Mouse (Mus musculus) lung, postnatal 0 days (tissue): ENCODE measurements at regions not wholly inside any gene's neighbourhood (a gene's known extent, or its start where the extent isn't known, plus 50 kb on each side); places are given as distances from the start of the nearest gene placed in this dataset.
A peak's percentile ranks its signal among the peaks of the same experiment; 100 is the strongest.

Experiments used
- ATAC-seq: fragments of 200-750 bp; cut with Nextera tagmentation; 2 replicates; pipeline ENCODE4 v1.8.0; 2017; ENCODE audit warnings: moderate library complexity
- DNase-seq: peaks from one replicate; pipeline ENCODE4 v3.0.0-alpha.2; 2016; ENCODE audit warnings: low spot score
- H3K27ac ChIP-seq: fragments of 300-500 bp; sonication (generic); 2 replicates; pipeline ENCODE4 v1.5.1; 2014; ENCODE audit warnings: antibody characterized with exemption, mild to moderate bottlenecking, low read length, mixed read lengths
- H3K27me3 ChIP-seq: fragments of 300-500 bp; sonication (generic); replicated peaks from 2 replicates; pipeline ENCODE4 v1.6.1; 2014; ENCODE audit warnings: low read length, mixed read lengths; ENCODE audit not compliant: insufficient read depth
- H3K36me3 ChIP-seq: fragments of 300-500 bp; sonication (generic); 2 replicates; pipeline ENCODE4 v1.6.1; 2014; ENCODE audit warnings: low read length, mixed read lengths; ENCODE audit not compliant: insufficient read depth
- H3K4me1 ChIP-seq: fragments of 300-500 bp; sonication (generic); 2 replicates; pipeline ENCODE4 v1.6.1; 2014; ENCODE audit warnings: antibody characterized with exemption, low read depth, low read length, mixed read lengths; ENCODE audit not compliant: insufficient read depth
- H3K4me2 ChIP-seq: fragments of 300-500 bp; sonication (generic); replicated peaks from 2 replicates; pipeline ENCODE4 v1.6.1; 2014; ENCODE audit warnings: low read depth, mild to moderate bottlenecking, low read length, moderate library complexity, mixed read lengths
- H3K4me3 ChIP-seq: fragments of 300-500 bp; sonication (generic); 2 replicates; pipeline ENCODE4 v1.5.1; 2014; ENCODE audit warnings: low read depth, low read length
- H3K9ac ChIP-seq: fragments of 300-500 bp; sonication (generic); replicated peaks from 2 replicates; pipeline ENCODE4 v1.6.1; 2014; ENCODE audit warnings: low read depth, mild to moderate bottlenecking
- H3K9me3 ChIP-seq: fragments of 300-500 bp; sonication (generic); 2 replicates; pipeline ENCODE4 v1.6.1; 2016; ENCODE audit warnings: low read length, mixed read lengths
- CTCF ChIP-seq: IDR thresholded peaks from 2 replicates; pipeline ENCODE4 v1.5.1; 2016; ENCODE audit warnings: antibody characterized with exemption, mild to moderate bottlenecking
- EP300 ChIP-seq: IDR thresholded peaks from 2 replicates; pipeline ENCODE4 v1.6.1; 2016; ENCODE audit warnings: antibody characterized with exemption, mild to moderate bottlenecking, control low read depth
- WGBS: fragments of 180-500 bp; shearing (Covaris S2); extraction: QIAGEN DNeasy Blood & Tissue Kit; methylation state at CpG from one replicate; pipeline ENCODE4 v1.1.7; 2014; 5-methylcytosine and 5-hydroxymethylcytosine counted together

DNA sequence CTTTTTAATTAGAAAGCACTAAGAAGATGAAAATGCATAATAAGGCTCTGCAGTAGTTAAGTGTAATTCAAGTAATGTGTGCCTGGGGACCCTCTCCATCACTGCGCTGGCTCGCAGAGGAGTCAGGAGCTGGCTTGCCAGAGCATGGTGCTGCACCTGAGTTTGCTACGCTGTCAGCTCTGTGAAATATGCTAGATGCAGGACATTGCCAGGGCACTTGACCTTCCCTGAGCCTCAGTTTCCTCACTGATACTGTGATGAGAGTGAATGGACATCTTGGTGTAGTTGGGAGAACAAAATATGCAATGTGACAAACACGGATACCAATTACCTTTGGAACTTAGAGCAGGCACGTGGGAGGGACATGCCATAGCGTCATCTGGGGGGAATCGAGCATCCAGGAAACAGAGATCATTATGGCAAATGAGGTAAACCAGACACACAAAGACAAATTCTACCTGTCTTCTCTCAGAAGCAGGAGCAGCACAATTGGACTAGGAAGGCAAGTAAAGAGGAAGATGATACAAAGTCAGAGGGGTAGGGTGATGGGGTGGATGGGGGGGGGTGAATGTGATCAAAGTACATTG, 133.6 kb upstream of the Slco3a1 start:
- Histone ChIP-seq H3K27ac (no peak overlapping the region), H3K4me1 (no peaks in the 10 kb centered on the region), H3K27me3 (no peaks in the 10 kb centered on the region), H3K9me3 (no peaks in the 10 kb centered on the region), H3K36me3 (no peaks in the 10 kb centered on the region), H3K4me2 (no peak overlapping the region), H3K4me3 (no peak overlapping the region), H3K9ac (no peak overlapping the region)
- ATAC-seq = no peak
- DNase-seq = no peak
- WGBS = 85% methylated on average over 7 of the region's 7 CpGs
- TF ChIP-seq CTCF (no peak), EP300 (no peak)

- Histone ChIP-seq H3K9me3 (no peaks in the 10 kb centered on the region), H3K4me1 (no peaks in the 10 kb centered on the region), H3K4me3 (no peak overlapping the region), H3K9ac (no peak overlapping the region), H3K4me2 (no peak overlapping the region), H3K27me3 (no peaks in the 10 kb centered on the region), H3K36me3 (no peaks in the 10 kb centered on the region), H3K27ac (no peak overlapping the region)
- ATAC-seq (no peak), DNase-seq (no peak)
- TF ChIP-seq EP300 = no peak
- TF ChIP-seq CTCF = no peak
- 69% methylated on average over 13 of the region's 13 CpGs for WGBS
These were observed 132.9 kb upstream of the Slco3a1 start for GRCm38 (mm10) chr7:74687303-74688115.

GRCm38 (mm10) chr7:74683979-74684378, 129.4 kb upstream of the Slco3a1 start:
- WGBS = 37% methylated on average over 2 of the region's 2 CpGs
- no peaks in the 10 kb centered on the region for H3K27me3 ChIP-seq
- H3K9me3 ChIP-seq = no peaks in the 10 kb centered on the region
- ATAC-seq (peak; percentile 66), DNase-seq (peak; percentile 75)
- no peak for TF ChIP-seq CTCF
- TF ChIP-seq EP300 = peak; percentile 61; the same call in 1 of the 2 replicates
- no peak overlapping the region for H3K27ac ChIP-seq
- no peaks in the 10 kb centered on the region for H3K36me3 ChIP-seq
- H3K4me1 ChIP-seq = no peaks in the 10 kb centered on the region
- H3K4me2 ChIP-seq = no peak overlapping the region
- no peak overlapping the region for H3K9ac ChIP-seq
- no peak overlapping the region for H3K4me3 ChIP-seq

- Histone ChIP-seq H3K9ac (no peak overlapping the region), H3K4me1 (no peaks in the 10 kb centered on the region), H3K27ac (no peak overlapping the region), H3K4me2 (no peak overlapping the region), H3K9me3 (no peaks in the 10 kb centered on the region), H3K4me3 (no peak overlapping the region), H3K27me3 (no peaks in the 10 kb centered on the region), H3K36me3 (no peaks in the 10 kb centered on the region)
- no peak for TF ChIP-seq EP300
- no peak for TF ChIP-seq CTCF
- 79% methylated on average over 4 of the region's 4 CpGs for WGBS
- ATAC-seq (no peak), DNase-seq (no peak)
These were observed 119.2 kb upstream of the Slco3a1 start for GRCm38 (mm10) chr7:74673626-74674295.

DNA sequence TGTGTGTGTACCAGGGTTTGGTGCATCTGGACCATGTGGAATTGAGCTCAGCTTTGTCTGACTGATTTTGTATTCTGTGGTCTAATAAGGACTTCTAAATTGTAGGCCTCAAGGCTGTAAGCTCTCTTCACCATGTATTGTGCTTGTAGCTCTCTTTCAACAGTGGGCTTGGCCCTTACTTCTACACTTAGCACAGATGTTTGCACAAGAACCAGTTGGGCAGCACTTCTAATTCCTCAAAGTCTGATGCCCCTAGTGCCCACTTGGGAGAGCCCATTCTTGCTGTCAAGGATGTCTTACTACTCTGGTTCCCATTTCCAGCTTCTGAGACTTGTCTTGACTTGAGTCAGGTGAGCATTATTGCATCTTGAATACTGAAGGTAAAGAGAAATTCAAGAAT, 114.5 kb upstream of the Slco3a1 start:
- peak; percentile 75 for DNase-seq
- H3K27me3 ChIP-seq = no peaks in the 10 kb centered on the region
- peak; percentile 88 for ATAC-seq
- no peak overlapping the region for H3K27ac ChIP-seq
- H3K4me1 ChIP-seq = no peaks in the 10 kb centered on the region
- no peak for TF ChIP-seq EP300
- TF ChIP-seq CTCF = peak; percentile 42
- H3K9me3 ChIP-seq = no peaks in the 10 kb centered on the region
- H3K4me3 ChIP-seq = no peak overlapping the region
- H3K36me3 ChIP-seq = no peaks in the 10 kb centered on the region
- no peak overlapping the region for H3K4me2 ChIP-seq
- no peak overlapping the region for H3K9ac ChIP-seq

- H3K9ac ChIP-seq = no peak overlapping the region
- no peak overlapping the region for H3K27ac ChIP-seq
- no peak overlapping the region for H3K4me2 ChIP-seq
- ATAC-seq = no peak
- no peak overlapping the region for H3K4me3 ChIP-seq
- no peaks in the 10 kb centered on the region for H3K9me3 ChIP-seq
- no peak for DNase-seq
- H3K27me3 ChIP-seq = no peaks in the 10 kb centered on the region
- TF ChIP-seq EP300 = no peak
- H3K4me1 ChIP-seq = no peaks in the 10 kb centered on the region
- no peaks in the 10 kb centered on the region for H3K36me3 ChIP-seq
- 30% methylated on average over 3 of the region's 3 CpGs for WGBS
These were observed 112.5 kb upstream of the Slco3a1 start for GRCm38 (mm10) chr7:74667106-74667505.
